Mouse (Mus musculus) left cerebral cortex, postnatal 10 days (tissue): Measurements from ENCODE around the gene Atoh7. TPM values are rescaled to one million over a fixed set of nuclear protein-coding genes. Genes with fewer than 3 reads are reported as not detected.
"Not testable (repeated sequence)": the region's sequence is repeated elsewhere in the genome, so short reads cannot be mapped to it uniquely, and the experiment has no call there.

Experiments used
- DNase-seq, 2 experiments: peaks; one replicate each; pipeline ENCODE4 v3.0.0; 2021 to 2022; ENCODE audit warnings: low spot score in 2 of 2, mixed read lengths in 1 of 2; ENCODE audit errors: extremely low spot score in 1 of 2
- intact Hi-C: fragments of 180-260 bp; cut with DNase I; formaldehyde crosslinking; loops from one replicate; pipeline ENCODE4 v1.15.1; 2025
- total RNA-seq, 2 experiments: library from RNA; stranded (reverse); gene quantifications; 2 replicates each; pipeline ENCODE4 v1.2.3; 2021

Gene Atoh7
- total RNA-seq: 1 to 10 TPM; 1.6 to 1.9 TPM

GRCm38 (mm10) chr10:63099521-63099920 lies at the start of gene Atoh7:
Gene Atoh7, plus strand, starts transcription at chr10:63099651.
- intact Hi-C loops: no loop called here
- DNase-seq: peak in 1 of 2 experiments; percentile 63

GRCm38 (mm10) chr10:63051267-63051666 lies 48.2 kb upstream of the Atoh7 start:
- intact Hi-C loops: no loop called here
- no peak for DNase-seq

- DNase-seq: no peak
- intact Hi-C loops: no loop called here
These were observed 47.4 kb upstream of the Atoh7 start for GRCm38 (mm10) chr10:63052011-63052410.

- DNase-seq: no peak
- intact Hi-C loops: no loop called here
These were observed 46.4 kb upstream of the Atoh7 start for GRCm38 (mm10) chr10:63053007-63053406.

GRCm38 (mm10) chr10:63054071-63054470 lies 45.4 kb upstream of the Atoh7 start:
- not testable (repeated sequence) for DNase-seq

GRCm38 (mm10) chr10:63054586-63054985 lies 44.9 kb upstream of the Atoh7 start:
- intact Hi-C loops: no loop called here
- no peak for DNase-seq

More at GRCm38 (mm10) chr10:63054071-63054470, 45.4 kb upstream of the Atoh7 start:
- intact Hi-C loops: not testable (repeated sequence)

GRCm38 (mm10) chr10:63056966-63057750 lies 42.3 kb upstream of the Atoh7 start:
- DNase-seq: no peak

GRCm38 (mm10) chr10:63059862-63060261 lies 39.6 kb upstream of the Atoh7 start, which contains the start of gene Pbld1:
Gene Pbld1, plus strand, starts transcription at chr10:63060162.
- intact Hi-C loops: no loop called here
- DNase-seq: no peak

More at GRCm38 (mm10) chr10:63056966-63057750, 42.3 kb upstream of the Atoh7 start:
- intact Hi-C loops: no loop called here

- peak in 1 of 2 experiments; percentile 48 for DNase-seq
- intact Hi-C loops: no loop called here
These were observed 39.0 kb upstream of the Atoh7 start for GRCm38 (mm10) chr10:63060406-63060805.

GRCm38 (mm10) chr10:63061266-63061665 lies 38.2 kb upstream of the Atoh7 start:
- intact Hi-C loops: no loop called here

GRCm38 (mm10) chr10:63062696-63063095 lies 36.8 kb upstream of the Atoh7 start:
- intact Hi-C loops: no loop called here
- DNase-seq: no peak

More at GRCm38 (mm10) chr10:63061266-63061665, 38.2 kb upstream of the Atoh7 start:
- DNase-seq: no peak

- DNase-seq: no peak
- intact Hi-C loops: no loop called here
These were observed 36.1 kb upstream of the Atoh7 start for GRCm38 (mm10) chr10:63063365-63063764.

- DNase-seq: no peak
- intact Hi-C loops: no loop called here
These were observed 34.9 kb upstream of the Atoh7 start for GRCm38 (mm10) chr10:63064516-63064915.

GRCm38 (mm10) chr10:63065561-63065960 lies 33.9 kb upstream of the Atoh7 start:
- DNase-seq: no peak
- intact Hi-C loops: loop anchor here (5.0 kb wide), 1 partner anchor 43 kb away; the partner anchor contains the start of genes Hnrnph3 and Pbld2

- peak; percentile 63 to 82 for DNase-seq
- intact Hi-C loops: loop anchor here (5.0 kb wide), 1 partner anchor 44 kb away; the partner anchor contains the start of genes Hnrnph3 and Pbld2
These were observed 33.5 kb upstream of the Atoh7 start for GRCm38 (mm10) chr10:63065988-63066387.

- DNase-seq: no peak
- intact Hi-C loops: no loop called here
These were observed 13.1 kb upstream of the Atoh7 start for GRCm38 (mm10) chr10:63086304-63086703.

- DNase-seq: no peak
- intact Hi-C loops: no loop called here
These were observed 10.2 kb upstream of the Atoh7 start for GRCm38 (mm10) chr10:63089103-63089757.

- no peak for DNase-seq
- intact Hi-C loops: no loop called here
These were observed 9.5 kb upstream of the Atoh7 start for GRCm38 (mm10) chr10:63089758-63090571.

GRCm38 (mm10) chr10:63091915-63092314 lies 7.5 kb upstream of the Atoh7 start:
- intact Hi-C loops: no loop called here
- no peak for DNase-seq
